Mouse (Mus musculus): ENCODE results near the gene Mrm3. TPM values are rescaled to one million over a fixed set of nuclear protein-coding genes. Genes with fewer than 3 reads are reported as not detected.

Mrm3 gene
- polyA plus RNA-seq (2012; rRNA removed): 7.4 and 8.3 TPM in 2 replicates

DNA sequence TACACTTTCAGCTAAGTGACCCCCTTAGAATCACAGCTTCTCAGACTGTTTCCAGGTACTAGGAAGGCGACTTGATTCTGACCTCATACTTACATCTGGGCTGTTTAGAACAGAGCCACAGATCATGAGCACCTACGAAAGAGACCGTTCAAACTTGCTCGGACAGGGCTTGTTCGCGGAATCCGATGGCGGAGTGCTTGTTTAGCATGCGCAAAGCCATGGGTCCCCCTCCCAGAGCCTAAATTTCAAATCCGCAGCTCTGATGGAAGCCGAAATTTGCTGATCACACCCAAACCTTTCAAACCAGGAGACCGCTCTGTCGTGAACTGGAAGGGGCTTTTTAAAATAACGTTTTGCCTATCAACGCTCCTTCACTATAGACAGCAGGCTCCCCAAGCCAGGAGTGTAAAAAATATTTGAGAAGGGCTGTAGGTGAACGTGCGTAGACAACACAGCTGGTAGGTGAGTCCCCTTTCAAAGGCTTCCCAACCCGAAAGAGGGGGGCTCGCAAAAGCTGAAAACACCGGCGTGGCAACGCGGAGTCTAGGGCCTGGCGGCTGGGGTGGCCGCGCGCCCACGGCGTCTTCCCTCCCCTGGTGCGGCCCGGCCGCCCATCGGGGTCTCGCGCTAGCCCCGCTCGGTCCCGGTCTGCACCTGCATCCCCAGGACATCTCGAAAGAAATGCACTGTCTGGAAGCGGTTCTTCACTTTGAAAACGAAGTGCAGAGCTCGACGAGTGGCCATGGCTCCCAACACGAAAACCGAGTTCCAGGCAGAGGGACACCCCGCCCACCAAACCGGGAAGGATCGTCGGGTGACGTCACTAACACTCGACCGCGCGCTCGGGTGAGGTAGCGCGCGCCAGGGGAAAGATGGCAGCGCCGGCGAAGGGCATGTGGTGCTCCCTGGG is at the start of gene Mrm3, which contains the start of gene Glod4:
Gene Mrm3 (plus strand): TSS at position 815 of the 910 bp plus-strand sequence.
Gene Glod4 (minus strand): TSS at position 825 of the 910 bp plus-strand sequence.

GRCm38 (mm10) chr11:76217390-76217800 is 26.1 kb upstream of the Mrm3 start, which contains the start of the genes Dbil5 and Gemin4:
Dbil5 (plus strand) TSS chr11:76217608.
Gemin4 (minus strand) TSS chr11:76217664.

Other genes starting within 250 kb of the Mrm3 start
- gene 1700016K19Rik, start 243.8 kb upstream of the Mrm3 start, polyA plus RNA-seq (2012; rRNA removed): 12.4 and 14.0 TPM in 2 replicates
- 16.5 and 18.0 TPM in 2 replicates for gene Rflnb, start 215.9 kb upstream of the Mrm3 start, polyA plus RNA-seq (2012; rRNA removed)
- 20.5 and 23.7 TPM in 2 replicates for gene Vps53, start 64.1 kb upstream of the Mrm3 start, polyA plus RNA-seq (2012; rRNA removed)
- 26.9 and 43.1 TPM in 2 replicates for gene Fam57a, start 64.0 kb upstream of the Mrm3 start, polyA plus RNA-seq (2012; rRNA removed)
- 0.41 TPM in 1 of 2 replicates, not detected in the other for gene Dbil5, start 26.1 kb upstream of the Mrm3 start, polyA plus RNA-seq (2012; rRNA removed)
- gene Gemin4, start 26.1 kb upstream of the Mrm3 start, polyA plus RNA-seq (2012; rRNA removed): 12.7 and 15.4 TPM in 2 replicates
- gene Glod4, start within 50 bp of the Mrm3 start, polyA plus RNA-seq (2012; rRNA removed): 2.7 and 4.1 TPM in 2 replicates
- gene Nxn, start 155.4 kb downstream of the Mrm3 start, polyA plus RNA-seq (2012; rRNA removed): 47.3 and 48.6 TPM in 2 replicates
- gene Timm22, start 163.2 kb downstream of the Mrm3 start, polyA plus RNA-seq (2012; rRNA removed): 23.4 and 27.6 TPM in 2 replicates

Measured in ovary, adult 2 months (tissue).